ENCODE assay signal across 23 mouse cellular contexts in genomic region chr5:90650466-90651150, GRCm38 (mm10). TPM values are rescaled to one million over a fixed set of nuclear protein-coding genes. Genes with fewer than 3 reads are reported as not detected.
A peak's percentile ranks its signal among the peaks of the same experiment; 100 is the strongest.
DNase-seq lines count a peak whose midpoint lies in the region; ATAC-seq and TF ChIP-seq lines count a peak whose summit lies in the region.
"Had no signal": no experiment of that assay in that cellular context is flagged by ENCODE, and none has a peak within 500 bp of the region (broad histone marks: within the 10 kb centered on the region; RNA-seq: fewer than 3 reads in every experiment).

No protein-coding gene starts in this region.

- H3K9ac ChIP-seq in kidney, embryonic 15.5 days = no peak overlapping the region
- H3K9ac ChIP-seq in limb, embryonic 14.5 days (ENCODE audit: low read depth, low read length, severe bottlenecking) = no peak overlapping the region
- no peak overlapping the region for H3K9ac ChIP-seq in midbrain, embryonic 11.5 days (ENCODE audit: low read length)
- no peak overlapping the region for H3K9ac ChIP-seq in midbrain, embryonic 14.5 days (replicated peaks; ENCODE audit: low read length)
- H3K9ac ChIP-seq: embryonic facial prominence, embryonic 13.5 days; hindbrain, embryonic 12.5 days; hindbrain, embryonic 15.5 days had no signal

- WGBS in kidney, embryonic 15.5 days = 54% methylated on average over 5 of the region's 5 CpGs
- WGBS in limb, embryonic 14.5 days = 68% methylated on average over 5 of the region's 5 CpGs
- 76% methylated on average over 5 of the region's 5 CpGs for WGBS in limb, embryonic 10.5 days
- 84% methylated on average over 5 of the region's 5 CpGs for WGBS in midbrain, embryonic 11.5 days
- 81% methylated on average over 5 of the region's 5 CpGs for WGBS in midbrain, embryonic 14.5 days

- TF ChIP-seq POLR2A in limb, embryonic 14.5 days (IDR thresholded peaks at IDR 0.05; ENCODE audit: borderline replicate concordance, extremely low read depth, insufficient read depth, insufficient read length) = no peak

- H3K4me1 ChIP-seq in kidney, embryonic 15.5 days = peaks cover 10% of the 10 kb centered on the region; the same call in 1 of the 2 replicates
- no peaks in the 10 kb centered on the region for H3K4me1 ChIP-seq in limb, embryonic 14.5 days (ENCODE audit: control insufficient read depth, insufficient read depth, low read length)
- no peaks in the 10 kb centered on the region for H3K4me1 ChIP-seq in limb, embryonic 10.5 days
- no peaks in the 10 kb centered on the region for H3K4me1 ChIP-seq in midbrain, embryonic 11.5 days (ENCODE audit: control insufficient read depth, insufficient read depth, low read length)
- H3K4me1 ChIP-seq in midbrain, embryonic 14.5 days (ENCODE audit: control insufficient read depth, insufficient read depth, low read length) = no peaks in the 10 kb centered on the region
- H3K4me1 ChIP-seq: hindbrain, embryonic 12.5 days had no signal

- H3K27ac ChIP-seq in kidney, embryonic 15.5 days = 0 out of 2 replicates have a peak overlapping the region, but pooled peaks have one; percentile 1
- no peak overlapping the region for H3K27ac ChIP-seq in limb, embryonic 14.5 days (replicated peaks; ENCODE audit: low read depth, low read length)
- H3K27ac ChIP-seq in limb, embryonic 10.5 days = no peak overlapping the region
- no peak overlapping the region for H3K27ac ChIP-seq in midbrain, embryonic 11.5 days (ENCODE audit: low read depth, low read length)
- H3K27ac ChIP-seq in midbrain, embryonic 14.5 days (replicated peaks; ENCODE audit: low read depth, low read length) = no peak overlapping the region
- H3K27ac ChIP-seq: embryonic facial prominence, embryonic 13.5 days; gastrocnemius, adult 2 months; hindbrain, embryonic 12.5 days; hindbrain, embryonic 15.5 days had no signal

- no peak overlapping the region for H3K4me3 ChIP-seq in kidney, embryonic 15.5 days (replicated peaks)
- H3K4me3 ChIP-seq in limb, embryonic 14.5 days (replicated peaks; ENCODE audit: low read length) = no peak overlapping the region
- H3K4me3 ChIP-seq in limb, embryonic 10.5 days = no peak overlapping the region
- H3K4me3 ChIP-seq in midbrain, embryonic 11.5 days (ENCODE audit: low read depth, low read length) = no peak overlapping the region
- no peak overlapping the region for H3K4me3 ChIP-seq in midbrain, embryonic 14.5 days (replicated peaks; ENCODE audit: low read depth, low read length)
- H3K4me3 ChIP-seq: embryonic facial prominence, embryonic 13.5 days; gastrocnemius, adult 2 months; hindbrain, embryonic 12.5 days; hindbrain, embryonic 15.5 days had no signal

- no peaks in the 10 kb centered on the region for H3K9me3 ChIP-seq in kidney, embryonic 15.5 days (replicated peaks)
- H3K9me3 ChIP-seq in limb, embryonic 14.5 days (ENCODE audit: control insufficient read depth, low read length) = no peaks in the 10 kb centered on the region
- H3K9me3 ChIP-seq in limb, embryonic 10.5 days (replicated peaks) = no peaks in the 10 kb centered on the region
- H3K9me3 ChIP-seq in midbrain, embryonic 11.5 days (ENCODE audit: control insufficient read depth, low read length) = no peaks in the 10 kb centered on the region
- no peaks in the 10 kb centered on the region for H3K9me3 ChIP-seq in midbrain, embryonic 14.5 days (ENCODE audit: control insufficient read depth, low read length)
- H3K9me3 ChIP-seq: embryonic facial prominence, embryonic 13.5 days; hindbrain, embryonic 12.5 days; hindbrain, embryonic 15.5 days had no signal

- ATAC-seq in kidney, embryonic 15.5 days (replicated peaks; ENCODE audit: low FRiP score) = 0 out of 2 replicates have a peak, but pooled peaks have one; percentile 28
- ATAC-seq in limb, embryonic 14.5 days (ENCODE audit: low FRiP score, low read depth) = no peak
- no peak for ATAC-seq in midbrain, embryonic 11.5 days (ENCODE audit: low FRiP score)
- no peak for ATAC-seq in midbrain, embryonic 14.5 days (ENCODE audit: low FRiP score, low TSS enrichment)
- ATAC-seq: CD4-positive, CD25-positive, alpha-beta regulatory T cell, adult 4 months; forebrain, embryonic 14.5 days; forebrain, postnatal 0 days had no signal

- H3K4me2 ChIP-seq in kidney, embryonic 15.5 days = no peak overlapping the region
- H3K4me2 ChIP-seq in limb, embryonic 14.5 days (replicated peaks; ENCODE audit: low read depth, low read length, severe bottlenecking) = no peak overlapping the region
- no peak overlapping the region for H3K4me2 ChIP-seq in midbrain, embryonic 11.5 days
- H3K4me2 ChIP-seq in midbrain, embryonic 14.5 days (ENCODE audit: low read length) = no peak overlapping the region
- H3K4me2 ChIP-seq: embryonic facial prominence, embryonic 13.5 days; heart, embryonic 11.5 days; hindbrain, embryonic 12.5 days; hindbrain, embryonic 15.5 days had no signal

- no peaks in the 10 kb centered on the region for H3K27me3 ChIP-seq in kidney, embryonic 15.5 days
- no peaks in the 10 kb centered on the region for H3K27me3 ChIP-seq in limb, embryonic 14.5 days (ENCODE audit: control insufficient read depth, insufficient read depth, low read length)
- H3K27me3 ChIP-seq in limb, embryonic 10.5 days (ENCODE audit: low read depth, poor library complexity, severe bottlenecking) = no peaks in the 10 kb centered on the region
- H3K27me3 ChIP-seq in midbrain, embryonic 11.5 days (ENCODE audit: control insufficient read depth, insufficient read depth, low read length) = no peaks in the 10 kb centered on the region
- no peaks in the 10 kb centered on the region for H3K27me3 ChIP-seq in midbrain, embryonic 14.5 days (ENCODE audit: control insufficient read depth, insufficient read depth, low read length)
- H3K27me3 ChIP-seq: hindbrain, embryonic 12.5 days; hindbrain, embryonic 15.5 days had no signal

- no peaks in the 10 kb centered on the region for H3K36me3 ChIP-seq in kidney, embryonic 15.5 days
- H3K36me3 ChIP-seq in limb, embryonic 14.5 days (ENCODE audit: control insufficient read depth, insufficient read depth, low read length) = no peaks in the 10 kb centered on the region
- no peaks in the 10 kb centered on the region for H3K36me3 ChIP-seq in limb, embryonic 10.5 days
- H3K36me3 ChIP-seq in midbrain, embryonic 11.5 days (ENCODE audit: control insufficient read depth, insufficient read depth, low read length) = no peaks in the 10 kb centered on the region
- H3K36me3 ChIP-seq in midbrain, embryonic 14.5 days (ENCODE audit: control insufficient read depth, insufficient read depth, low read length) = no peaks in the 10 kb centered on the region
- H3K36me3 ChIP-seq: embryonic facial prominence, embryonic 13.5 days; hindbrain, embryonic 12.5 days; hindbrain, embryonic 15.5 days had no signal

- DNase-seq in kidney, adult 8-10 months = no peak
- peak; percentile 35 for DNase-seq in limb, embryonic 14.5 days (ENCODE audit: low spot score)
- no peak for DNase-seq in limb, embryonic 10.5 days (ENCODE audit: low spot score)
- peak; percentile 35 for DNase-seq in midbrain, embryonic 11.5 days (ENCODE audit: low spot score, missing footprints)
- DNase-seq in midbrain, embryonic 14.5 days = no peak
- no peak for DNase-seq in thymus, postnatal 36 days
- DNase-seq: adrenal gland, adult 2 months; adrenal gland, postnatal 14 days; cerebellum, adult 11 months; cerebellum, adult 2 months; cerebellum, adult 9-11 months; cerebellum, postnatal 25 days; forebrain, postnatal 0 days; gastrocnemius, adult 2 months; gastrocnemius, postnatal 14 days; heart, adult 11 months had no signal

RNA-seq across cellular contexts. Expression of gene Rassf6, which starts 10.2 kb away (rescaled TPM):
- polyA plus RNA-seq in kidney, embryonic 15.5 days (2015; fragmentation: Nextera tagmentation; extraction: Ambion mirVana) = 10.9 and 12.1 TPM in 2 replicates
- 1.1 and 1.2 TPM in 2 replicates for polyA plus RNA-seq in limb, embryonic 14.5 days (2012; rRNA removed)
- polyA plus RNA-seq in limb, embryonic 14.5 days (2014; fragmentation: Nextera tagmentation; extraction: Ambion mirVana) = 3.3 and 4.9 TPM in 2 replicates
- 0.41 and 0.73 TPM in 2 replicates for polyA plus RNA-seq in limb, embryonic 10.5 days (2016; fragmentation: Nextera tagmentation; extraction: Ambion mirVana)
- 0.27 and 0.34 TPM in 2 replicates for polyA plus RNA-seq in midbrain, embryonic 11.5 days (2014; fragmentation: Nextera tagmentation; extraction: Ambion mirVana)
- polyA plus RNA-seq in midbrain, embryonic 14.5 days (2014; fragmentation: Nextera tagmentation; extraction: Ambion mirVana) = 0.68 and 1.0 TPM in 2 replicates
- polyA plus RNA-seq: adrenal gland, adult 2 months had no signal

Comparison
In these comparisons a context has a peak if more than half of its experiments do, and no peak if none do; other contexts are left out.
1. DNase-seq: peak in limb, embryonic 14.5 days (single experiment) and midbrain, embryonic 11.5 days (single experiment); none in kidney, adult 8-10 months (0 of 2), limb, embryonic 10.5 days (single experiment), midbrain, embryonic 14.5 days (single experiment) and thymus, postnatal 36 days (0 of 2).